Mouse (Mus musculus): ENCODE data around the gene Sdk2. TPM values are rescaled to one million over a fixed set of nuclear protein-coding genes. Genes with fewer than 3 reads are reported as not detected.

The Sdk2 gene
- total and polyA plus RNA-seq, 3 experiments: 0.13 TPM; not detected in 2

- TF ChIP-seq MAFK (IDR thresholded peaks at IDR 0.05; ENCODE audit: borderline replicate concordance, low read depth, low read length) (no peak), MAX (IDR thresholded peaks at IDR 0.05; ENCODE audit: low read length) (no peak)
- Histone ChIP-seq H3K9ac (ENCODE audit: control insufficient read depth, low read depth, low read length, poor library complexity, severe bottlenecking) (no peak overlapping the region), H3K9me3 (replicated peaks; ENCODE audit: insufficient read depth, low read length) (no peaks in the 10 kb centered on the region), H3K36me3 (ENCODE audit: control insufficient read depth in 1 of 2, insufficient read depth in 2 of 2, low read length in 2 of 2) (peaks cover 0 to 36% of the 10 kb centered on the region in 2 experiments; a peak in 2 of 4 replicates), H3K4me1 (ENCODE audit: control insufficient read depth in 1 of 2, insufficient read depth in 2 of 2, low read length in 2 of 2) (peaks cover 30 to 44% of the 10 kb centered on the region in 2 experiments), H3K27ac (ENCODE audit: control insufficient read depth, low read depth, low read length) (no peak overlapping the region), H3K4me3 (ENCODE audit: control insufficient read depth in 1 of 2, insufficient read depth in 1 of 2, low read depth in 2 of 2, low read length in 2 of 2) (no peak overlapping the region), H3K79me2 (ENCODE audit: control insufficient read depth, insufficient read depth, low read length, poor library complexity) (no peaks in the 10 kb centered on the region), H3K27me3 (ENCODE audit: control insufficient read depth in 1 of 2, insufficient read depth in 2 of 2, low read length in 2 of 2) (no peaks in the 10 kb centered on the region)
- no peak for DNase-seq (ENCODE audit: low read depth, low spot score)
Observed at GRCm38 (mm10) chr11:113795846-113796245, 271.0 kb downstream of the Sdk2 start.

DNA sequence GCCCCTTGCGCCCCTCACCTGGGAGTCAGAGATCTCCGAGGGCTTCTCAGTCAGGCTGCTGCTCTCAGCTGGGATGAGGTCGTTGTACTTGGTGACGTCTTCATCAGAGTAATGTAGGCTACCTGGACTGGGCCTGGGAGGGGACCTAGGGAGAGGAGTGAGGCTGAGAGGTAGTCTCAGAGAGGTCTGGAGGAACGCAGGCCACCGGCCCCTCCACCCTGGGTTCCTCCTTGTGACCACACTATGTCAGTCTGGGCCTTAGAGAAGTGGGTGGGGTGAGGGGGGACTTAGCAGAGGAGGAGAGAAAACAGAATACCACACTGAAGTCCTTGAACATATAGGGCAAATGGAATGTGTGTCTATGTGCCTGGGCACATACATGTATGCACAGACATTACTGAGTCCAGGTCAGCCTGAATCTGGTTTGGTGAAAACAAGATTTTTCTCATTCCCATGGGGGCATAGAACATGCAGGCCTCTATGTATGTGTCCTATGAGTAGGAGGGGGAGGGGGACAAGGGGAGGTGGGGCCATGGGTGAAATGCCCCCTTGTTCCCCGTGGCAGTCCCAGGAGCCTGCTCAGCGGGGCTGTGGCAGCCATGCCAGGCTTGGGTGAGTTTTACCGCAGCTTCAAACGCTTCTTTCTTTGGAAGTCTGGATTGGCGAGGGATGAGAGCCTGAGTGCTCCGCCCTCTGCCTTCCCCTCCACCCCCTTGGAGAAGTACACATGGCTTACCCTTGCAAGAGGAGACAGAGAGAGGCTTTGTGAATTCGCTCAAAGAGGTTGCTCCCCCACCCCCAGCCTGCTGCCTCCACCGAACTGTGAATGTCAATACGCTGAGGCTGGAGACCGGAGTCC lies 275.3 kb downstream of the Sdk2 start:
- no peak overlapping the region for H3K9ac ChIP-seq (ENCODE audit: control insufficient read depth, low read depth, low read length, poor library complexity, severe bottlenecking)
- TF ChIP-seq BHLHE40 (IDR thresholded peaks at IDR 0.05; ENCODE audit: borderline replicate concordance, low read depth, low read length) (no peak), JUND (IDR thresholded peaks at IDR 0.05; ENCODE audit: low read depth, low read length) (no peak), KAT2A (conservative IDR thresholded peaks at IDR 0.05; ENCODE audit: low read depth, low read length) (no peak), ELF1 (IDR thresholded peaks at IDR 0.05; ENCODE audit: low read depth, low read length) (no peak), GABPA (IDR thresholded peaks at IDR 0.05; ENCODE audit: low read depth, low read length) (no peak), SMC3 (IDR thresholded peaks at IDR 0.05; ENCODE audit: low read depth, low read length) (no peak), MAX (IDR thresholded peaks at IDR 0.05; ENCODE audit: low read length) (no peak), MAZ (IDR thresholded peaks at IDR 0.05; ENCODE audit: low read depth, low read length) (no peak), MEF2A (IDR thresholded peaks at IDR 0.05; ENCODE audit: extremely low read depth, insufficient replicate concordance, low read depth, low read length, poor library complexity, severe bottlenecking) (no peak), RAD21 (IDR thresholded peaks at IDR 0.05; ENCODE audit: low read depth, low read length) (no peak), CHD1 (IDR thresholded peaks at IDR 0.05; ENCODE audit: low read depth, low read length) (no peak), RCOR1 (IDR thresholded peaks at IDR 0.05; ENCODE audit: low read depth, low read length) (no peak), GATA1 (IDR thresholded peaks at IDR 0.05; ENCODE audit: low read depth, low read length) (no peak)
- H3K79me2 ChIP-seq (ENCODE audit: control insufficient read depth, insufficient read depth, low read length, poor library complexity): no peaks in the 10 kb centered on the region; the same call in 1 of the 2 replicates
- no peaks in the 10 kb centered on the region for H3K9me3 ChIP-seq (replicated peaks; ENCODE audit: insufficient read depth, low read length)
- H3K27ac ChIP-seq (ENCODE audit: control insufficient read depth, low read depth, low read length): no peak overlapping the region
- no peak overlapping the region for H3K4me3 ChIP-seq (ENCODE audit: control insufficient read depth in 1 of 2, insufficient read depth in 1 of 2, low read depth in 2 of 2, low read length in 2 of 2)
- no peaks in the 10 kb centered on the region for H3K27me3 ChIP-seq (ENCODE audit: control insufficient read depth in 1 of 2, insufficient read depth in 2 of 2, low read length in 2 of 2)
- H3K4me1 ChIP-seq (ENCODE audit: control insufficient read depth in 1 of 2, insufficient read depth in 2 of 2, low read length in 2 of 2): peaks cover 20 to 29% of the 10 kb centered on the region in 2 experiments
- DNase-seq (ENCODE audit: low read depth, low spot score): no peak
- peaks cover 0 to 24% of the 10 kb centered on the region in 2 experiments; a peak in 2 of 4 replicates for H3K36me3 ChIP-seq (ENCODE audit: control insufficient read depth in 1 of 2, insufficient read depth in 2 of 2, low read length in 2 of 2)
